Mouse (Mus musculus) spleen, postnatal 4 days (tissue): ENCODE data around the gene Maml1.

Source experiments
- DNase-seq, 2 experiments: peaks; one replicate each; pipeline ENCODE4 v3.0.0; 2022; ENCODE audit warnings: low spot score in 2 of 2

The Maml1 gene

DNA sequence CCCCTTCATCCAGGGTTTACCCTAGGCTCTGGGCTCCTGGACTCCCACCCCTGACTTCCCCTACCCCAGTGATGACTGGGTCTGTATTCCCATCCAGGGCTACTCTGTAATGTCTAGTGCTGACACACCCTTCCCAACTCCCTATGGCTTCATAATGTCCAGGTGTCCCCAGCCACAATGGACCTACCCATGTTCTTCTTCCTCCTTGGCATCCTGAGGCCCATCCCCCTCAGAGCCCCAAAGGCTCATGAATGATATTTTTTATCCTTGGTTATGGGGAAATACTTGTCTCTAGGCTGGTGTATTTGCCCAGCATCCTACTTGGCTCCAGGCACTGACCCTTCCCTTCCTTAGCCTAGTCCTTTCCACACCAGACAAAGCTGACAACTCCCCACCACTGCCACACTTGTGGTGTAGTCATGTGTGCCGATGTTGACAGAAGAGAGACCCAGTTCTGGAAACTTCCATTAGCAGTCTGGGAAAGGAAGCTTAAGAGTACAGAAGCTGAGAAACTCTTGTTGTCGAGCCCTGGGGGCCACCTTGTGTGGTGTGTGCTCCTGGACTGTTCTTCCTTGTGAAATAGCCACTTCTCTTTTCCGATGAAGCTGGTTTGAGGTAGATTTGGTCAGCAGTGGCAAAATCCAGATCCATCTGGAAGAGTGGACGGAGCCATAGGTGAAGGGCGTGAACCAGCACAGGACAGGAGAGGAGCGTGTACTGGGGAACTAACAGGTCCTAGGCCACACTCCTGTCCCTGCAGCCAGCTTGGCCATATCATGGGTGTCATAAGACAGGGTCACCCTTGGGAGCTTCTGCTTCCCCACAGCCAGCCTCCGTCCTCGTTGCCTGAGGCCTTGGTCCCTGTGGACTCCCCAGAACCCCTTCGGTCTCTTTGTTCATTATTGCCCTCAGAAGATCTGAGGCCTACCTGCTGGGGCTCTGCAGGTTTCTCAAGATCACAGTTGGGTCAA, 53.0 kb downstream of the Maml1 start:
- peak in 1 of 2 experiments; percentile 67 for DNase-seq

GRCm38 (mm10) chr11:50238324-50238723, 53.8 kb downstream of the Maml1 start, which contains the start of gene Ltc4s:
Gene Ltc4s, minus strand, starts transcription at chr11:50238616.
- peak in 1 of 2 experiments; percentile 64 for DNase-seq

GRCm38 (mm10) chr11:50236937-50237835, 54.9 kb downstream of the Maml1 start:
- DNase-seq, result peak; percentile 45 to 77

DNA sequence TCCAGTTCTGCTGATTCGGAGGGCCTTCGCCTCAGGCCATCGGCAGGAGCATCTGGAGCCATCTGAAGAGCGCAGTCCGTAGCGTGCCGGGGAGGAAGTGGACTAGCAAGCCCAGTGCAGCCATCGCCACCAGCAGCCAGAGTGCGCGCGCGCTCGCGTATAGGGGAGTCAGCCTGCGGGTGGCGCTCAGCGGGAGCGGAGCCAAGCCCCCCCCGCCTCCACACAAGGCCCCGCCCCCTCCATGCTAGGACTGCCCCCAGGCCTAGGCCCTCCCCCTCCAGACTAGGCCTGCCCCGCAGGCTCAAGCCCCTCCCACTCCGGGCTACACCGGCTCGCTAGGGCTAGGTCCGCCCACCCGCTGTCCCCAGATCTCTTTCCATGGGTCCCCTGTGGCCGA, 55.6 kb downstream of the Maml1 start:
- DNase-seq, result peak; percentile 91 to 96

GRCm38 (mm10) chr11:50234606-50235005, 57.5 kb downstream of the Maml1 start:
- peak in 1 of 2 experiments; percentile 62 for DNase-seq

DNA sequence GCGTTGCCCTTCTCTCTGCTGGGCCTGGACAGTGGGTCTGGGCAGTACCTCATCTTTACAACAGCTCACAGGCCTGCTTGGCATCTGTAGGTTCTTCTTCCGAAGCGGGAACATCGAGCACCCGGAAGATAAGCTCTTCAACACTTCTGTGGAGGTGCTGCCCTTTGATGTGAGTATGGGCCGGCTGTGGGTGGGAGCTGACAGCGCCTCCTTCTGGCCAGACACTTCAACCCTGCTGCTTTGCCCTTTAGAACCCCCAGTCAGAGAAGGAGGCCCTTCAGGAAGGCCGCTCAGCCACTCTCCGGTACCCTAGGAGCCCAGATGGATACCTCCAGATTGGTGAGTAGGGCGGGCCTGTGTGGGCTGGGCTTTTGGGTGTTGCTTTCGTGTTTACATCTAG, 58.1 kb downstream of the Maml1 start:
- DNase-seq, result peak in 1 of 2 experiments; percentile 74

DNA sequence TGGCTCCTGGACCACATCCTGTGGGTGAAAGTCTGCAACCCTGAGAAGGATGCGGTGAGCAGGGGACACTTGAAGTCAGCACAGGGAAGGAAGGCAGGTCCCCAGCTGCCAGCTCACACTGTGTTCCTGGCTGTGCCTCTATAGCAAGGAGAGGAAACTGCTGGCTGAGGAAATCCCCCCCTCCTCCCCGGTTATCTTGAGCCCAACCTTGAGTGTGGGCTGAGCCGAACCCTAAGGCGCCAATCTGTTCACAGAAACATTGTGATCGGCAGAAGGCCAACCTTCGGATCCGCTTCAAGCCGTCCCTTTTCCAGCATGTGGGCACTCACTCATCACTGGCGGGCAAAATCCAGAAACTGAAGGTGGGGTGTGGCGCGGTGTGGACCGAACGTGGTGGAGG, 59.1 kb downstream of the Maml1 start:
- DNase-seq, result no peak

DNA sequence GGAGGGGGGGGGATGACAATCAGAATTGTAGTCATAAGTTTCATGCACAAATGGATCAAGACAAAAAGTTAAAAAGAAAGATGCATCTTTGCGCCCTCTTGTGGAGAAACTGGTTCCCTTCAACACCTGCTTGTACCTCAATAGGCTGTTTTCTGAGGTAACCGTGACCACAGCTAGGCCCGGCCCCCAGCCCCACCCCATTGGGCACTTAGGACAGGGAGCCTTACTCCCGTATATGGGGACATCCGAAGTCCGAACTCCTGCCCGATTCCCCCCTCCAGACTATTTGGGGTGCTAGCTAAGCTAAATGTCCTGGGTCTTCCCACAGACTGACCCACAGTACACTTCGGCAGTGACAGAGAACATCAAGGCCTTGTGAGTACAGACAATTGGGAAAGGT, 60.7 kb downstream of the Maml1 start:
- peak; percentile 70 to 83 for DNase-seq

DNA sequence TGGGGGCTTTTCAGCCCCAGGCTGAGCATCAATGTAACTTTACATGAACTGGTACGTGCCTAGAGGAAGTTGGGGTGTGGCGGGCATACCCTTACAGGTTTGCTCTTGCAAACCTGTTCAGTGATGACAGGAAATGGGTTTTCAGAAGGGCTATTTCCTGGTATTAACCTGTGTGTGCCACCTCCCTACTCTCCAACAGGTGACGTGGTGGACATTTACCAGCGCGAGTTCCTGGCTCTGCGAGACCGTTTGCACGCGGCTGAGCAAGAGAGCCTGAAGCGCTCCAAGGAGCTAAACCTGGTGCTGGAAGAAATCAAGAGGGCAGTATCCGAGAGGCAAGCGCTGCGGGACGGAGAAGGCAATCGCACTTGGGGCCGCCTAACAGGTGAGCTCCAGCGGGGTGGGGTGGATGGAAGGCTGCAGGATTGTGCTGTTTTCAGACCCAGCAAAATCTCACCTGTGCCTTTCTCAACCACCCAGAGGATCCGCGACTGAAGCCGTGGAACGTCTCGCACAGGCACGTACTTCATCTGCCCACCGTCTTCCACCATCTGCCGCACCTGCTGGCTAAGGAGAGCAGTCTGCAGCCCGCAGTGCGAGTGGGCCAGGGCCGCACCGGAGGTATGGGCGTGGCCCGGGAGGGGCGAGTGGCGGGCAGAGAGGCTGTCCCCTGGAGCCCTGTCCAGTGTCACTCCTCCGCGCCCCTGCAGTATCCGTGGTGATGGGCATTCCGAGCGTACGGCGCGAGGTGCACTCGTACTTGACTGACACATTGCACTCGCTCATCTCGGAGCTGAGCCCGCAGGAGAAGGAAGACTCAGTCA, 61.4 kb downstream of the Maml1 start:
- peak in 1 of 2 experiments; percentile 66 for DNase-seq

GRCm38 (mm10) chr11:50229252-50229910, 62.7 kb downstream of the Maml1 start:
- no peak for DNase-seq

- no peak for DNase-seq
Observed at GRCm38 (mm10) chr11:50228772-50229171, 63.3 kb downstream of the Maml1 start.

DNA sequence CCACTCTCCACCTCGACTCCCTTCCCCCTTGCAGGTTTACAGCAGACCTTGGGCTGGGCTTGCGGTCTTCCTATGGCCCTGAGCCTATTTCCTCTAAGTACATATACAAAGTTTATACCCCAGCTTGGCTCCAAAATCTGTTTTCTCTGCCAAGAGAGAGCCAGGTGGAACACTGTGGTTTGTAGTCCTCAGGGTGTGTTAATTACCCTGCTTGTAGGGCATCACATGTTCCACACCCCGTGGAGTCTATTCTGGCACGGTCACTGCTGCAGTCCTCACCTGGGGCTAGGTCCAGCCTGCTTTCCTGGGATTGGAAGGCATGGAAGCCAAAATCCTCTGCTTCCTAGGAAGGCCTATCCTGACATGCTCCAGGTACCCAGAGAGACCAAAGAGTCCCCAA, 64.4 kb downstream of the Maml1 start:
- no peak for DNase-seq

GRCm38 (mm10) chr11:50227226-50227625, 64.9 kb downstream of the Maml1 start:
- no peak for DNase-seq

- DNase-seq, result no peak
Observed at GRCm38 (mm10) chr11:50226406-50226805, 65.7 kb downstream of the Maml1 start.

GRCm38 (mm10) chr11:50225611-50226378, 66.3 kb downstream of the Maml1 start:
- DNase-seq, result peak; percentile 46 to 80

GRCm38 (mm10) chr11:50224671-50225530, 67.2 kb downstream of the Maml1 start:
- DNase-seq, result peak; percentile 85 to 94

DNA sequence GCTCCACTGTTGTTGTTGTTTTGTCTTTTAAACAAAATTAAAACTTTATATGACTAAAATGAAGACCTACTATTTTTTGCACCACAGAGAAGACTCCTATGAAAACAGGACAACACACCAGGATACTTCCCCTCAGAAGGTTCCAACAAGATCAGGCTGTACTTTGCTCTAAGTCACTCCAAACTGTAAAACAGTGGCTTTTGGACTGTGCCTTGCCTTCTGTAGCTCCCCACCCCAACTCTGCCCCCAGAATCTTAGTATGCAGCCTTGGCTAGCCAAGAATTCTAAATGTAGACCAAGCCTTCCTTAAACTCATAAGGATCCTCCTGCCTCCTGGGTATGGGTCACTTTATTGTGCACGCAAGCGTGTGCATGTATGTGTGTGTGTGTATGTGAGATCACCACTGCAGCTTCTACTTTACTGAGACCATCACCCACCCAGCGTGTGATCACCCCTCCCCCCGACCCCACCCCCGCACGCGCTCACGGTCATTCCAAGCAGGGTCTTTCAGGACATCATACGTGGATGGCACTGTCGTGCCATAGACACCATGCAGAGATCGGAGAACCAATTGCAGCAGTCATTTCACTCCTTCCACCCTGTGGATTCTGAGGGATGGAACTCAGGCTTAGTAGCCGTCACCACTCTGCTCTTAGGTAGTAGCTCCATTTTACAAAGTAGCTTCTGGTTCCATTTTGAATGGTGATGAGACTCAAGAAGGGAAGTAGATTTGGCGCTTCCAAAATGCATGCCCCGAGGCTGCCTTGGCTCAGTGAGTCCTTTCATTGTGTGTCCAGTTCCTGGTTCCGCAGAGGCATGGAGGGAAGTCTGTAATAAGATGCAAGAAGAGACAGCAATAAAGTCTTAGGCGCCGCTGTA, 68.1 kb downstream of the Maml1 start:
- DNase-seq, result peak in 1 of 2 experiments; percentile 62
